Mouse (Mus musculus) C2C12 (cell line): Measurements from ENCODE around the gene Gm20388.
"Not testable (repeated sequence)": the region's sequence is repeated elsewhere in the genome, so short reads cannot be mapped to it uniquely, and the experiment has no call there.

Experiments
- CTCF ChIP-seq: IDR thresholded peaks from one replicate; pipeline ENCODE4 v1.5.1; 2011; ENCODE audit not compliant: control insufficient read depth, insufficient read depth, insufficient read length
- MYOD1 ChIP-seq: IDR thresholded peaks from one replicate; pipeline ENCODE4 v1.6.1; 2011; ENCODE audit warnings: low read depth; ENCODE audit not compliant: control insufficient read depth, insufficient read length

DNA sequence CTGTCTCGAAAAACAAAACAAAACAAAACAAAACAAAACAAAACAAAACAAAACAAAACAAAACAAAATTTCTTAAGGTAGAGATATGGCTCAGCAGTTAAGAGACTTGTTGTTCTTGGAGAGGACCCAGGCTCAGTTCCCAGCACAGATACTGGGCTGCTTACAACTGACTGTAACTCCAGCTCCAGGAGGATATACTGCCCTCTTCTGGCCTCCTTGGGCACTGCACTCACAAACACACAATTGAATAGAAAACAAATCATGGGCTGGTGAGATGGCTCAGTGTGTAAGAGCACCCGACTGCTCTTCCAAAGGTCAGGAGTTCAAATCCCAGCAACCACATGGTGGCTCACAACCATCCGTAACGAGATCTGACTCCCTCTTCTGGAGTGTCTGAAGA lies 813.5 kb downstream of the Gm20388 start:
- not testable (repeated sequence) for TF ChIP-seq CTCF, MYOD1
